Mouse (Mus musculus): ENCODE data around the gene Ints4.

GRCm38 (mm10) chr7:97479349-97479748, 1.4 kb upstream of the Ints4 start:
- TF ChIP-seq CTCF (IDR thresholded peaks at IDR 0.05; ENCODE audit: low read depth, low read length) (no peak), POLR2A (IDR thresholded peaks at IDR 0.05; ENCODE audit: borderline replicate concordance, low read depth, low read length) (no peak)

All from bone marrow macrophage, adult 2 months (primary cell).